Mouse (Mus musculus): ENCODE results near the gene Txk. TPM values are rescaled to one million over a fixed set of nuclear protein-coding genes. Genes with fewer than 3 reads are reported as not detected.

Gene Txk
- polyA plus RNA-seq, 1 experiment from 2014 or later: not detected

GRCm38 (mm10) chr5:72696491-72696890, 56.1 kb downstream of the Txk start:
- 67% methylated on average over 13 of the region's 13 CpGs for WGBS
- Histone ChIP-seq H3K4me2 (ENCODE audit: low read length) (no peak overlapping the region), H3K9ac (ENCODE audit: low read depth, low read length) (no peak overlapping the region), H3K9me3 (replicated peaks; ENCODE audit: control insufficient read depth, low read length, poor library complexity, severe bottlenecking) (no peaks in the 10 kb centered on the region), H3K36me3 (ENCODE audit: control insufficient read depth, insufficient read depth, low read length) (no peaks in the 10 kb centered on the region), H3K27me3 (ENCODE audit: control insufficient read depth, insufficient read depth, low read depth, low read length) (no peaks in the 10 kb centered on the region), H3K4me3 (ENCODE audit: low read depth, low read length) (no peak overlapping the region), H3K27ac (ENCODE audit: low read length) (no peak overlapping the region), H3K4me1 (ENCODE audit: control insufficient read depth, insufficient read depth, low read length) (peaks cover 10% of the 10 kb centered on the region)
- no peak for ATAC-seq

- H3K4me3 ChIP-seq (ENCODE audit: low read depth, low read length): no peak overlapping the region
- no peaks in the 10 kb centered on the region for H3K36me3 ChIP-seq (ENCODE audit: control insufficient read depth, insufficient read depth, low read length)
- H3K27me3 ChIP-seq (ENCODE audit: control insufficient read depth, insufficient read depth, low read depth, low read length): no peaks in the 10 kb centered on the region
- H3K9me3 ChIP-seq (replicated peaks; ENCODE audit: control insufficient read depth, low read length, poor library complexity, severe bottlenecking): no peaks in the 10 kb centered on the region
- H3K9ac ChIP-seq (ENCODE audit: low read depth, low read length): no peak overlapping the region
- ATAC-seq: no peak
- peaks cover 10% of the 10 kb centered on the region for H3K4me1 ChIP-seq (ENCODE audit: control insufficient read depth, insufficient read depth, low read length)
- H3K27ac ChIP-seq (ENCODE audit: low read length): no peak overlapping the region
- H3K4me2 ChIP-seq (ENCODE audit: low read length): no peak overlapping the region
- WGBS: 93% methylated on average over 2 of the region's 2 CpGs
These were observed 57.9 kb downstream of the Txk start for GRCm38 (mm10) chr5:72694684-72695083.

- no peak overlapping the region for H3K9ac ChIP-seq (ENCODE audit: low read depth, low read length)
- H3K27me3 ChIP-seq (ENCODE audit: control insufficient read depth, insufficient read depth, low read depth, low read length): no peaks in the 10 kb centered on the region
- H3K36me3 ChIP-seq (ENCODE audit: control insufficient read depth, insufficient read depth, low read length): no peaks in the 10 kb centered on the region
- H3K27ac ChIP-seq (ENCODE audit: low read length): no peak overlapping the region
- H3K4me1 ChIP-seq (ENCODE audit: control insufficient read depth, insufficient read depth, low read length): no peaks in the 10 kb centered on the region
- no peaks in the 10 kb centered on the region for H3K9me3 ChIP-seq (replicated peaks; ENCODE audit: control insufficient read depth, low read length, poor library complexity, severe bottlenecking)
- H3K4me2 ChIP-seq (ENCODE audit: low read length): no peak overlapping the region
- H3K4me3 ChIP-seq (ENCODE audit: low read depth, low read length): no peak overlapping the region
- ATAC-seq: no peak
- 87% methylated on average over 5 of the region's 5 CpGs for WGBS
These were observed 62.1 kb downstream of the Txk start for GRCm38 (mm10) chr5:72690516-72690915.

- H3K9me3 ChIP-seq (replicated peaks; ENCODE audit: control insufficient read depth, low read length, poor library complexity, severe bottlenecking): no peaks in the 10 kb centered on the region
- no peak overlapping the region for H3K4me2 ChIP-seq (ENCODE audit: low read length)
- no peak overlapping the region for H3K27ac ChIP-seq (ENCODE audit: low read length)
- no peaks in the 10 kb centered on the region for H3K4me1 ChIP-seq (ENCODE audit: control insufficient read depth, insufficient read depth, low read length)
- H3K9ac ChIP-seq (ENCODE audit: low read depth, low read length): no peak overlapping the region
- no peak for ATAC-seq
- H3K4me3 ChIP-seq (ENCODE audit: low read depth, low read length): no peak overlapping the region
- WGBS: 94% methylated on average over 7 of the region's 7 CpGs
- no peaks in the 10 kb centered on the region for H3K27me3 ChIP-seq (ENCODE audit: control insufficient read depth, insufficient read depth, low read depth, low read length)
- no peaks in the 10 kb centered on the region for H3K36me3 ChIP-seq (ENCODE audit: control insufficient read depth, insufficient read depth, low read length)
These were observed 63.0 kb downstream of the Txk start for GRCm38 (mm10) chr5:72689556-72689955.

GRCm38 (mm10) chr5:72681451-72681850, 71.1 kb downstream of the Txk start:
- WGBS: 97% methylated on average over 6 of the region's 6 CpGs
- Histone ChIP-seq H3K4me3 (ENCODE audit: low read depth, low read length) (no peak overlapping the region), H3K27me3 (ENCODE audit: control insufficient read depth, insufficient read depth, low read depth, low read length) (no peaks in the 10 kb centered on the region), H3K4me2 (ENCODE audit: low read length) (no peak overlapping the region), H3K27ac (ENCODE audit: low read length) (no peak overlapping the region), H3K9ac (ENCODE audit: low read depth, low read length) (no peak overlapping the region), H3K9me3 (replicated peaks; ENCODE audit: control insufficient read depth, low read length, poor library complexity, severe bottlenecking) (no peaks in the 10 kb centered on the region), H3K36me3 (ENCODE audit: control insufficient read depth, insufficient read depth, low read length) (no peaks in the 10 kb centered on the region), H3K4me1 (ENCODE audit: control insufficient read depth, insufficient read depth, low read length) (no peaks in the 10 kb centered on the region)
- no peak for ATAC-seq

- no peaks in the 10 kb centered on the region for H3K9me3 ChIP-seq (replicated peaks; ENCODE audit: control insufficient read depth, low read length, poor library complexity, severe bottlenecking)
- no peak overlapping the region for H3K4me3 ChIP-seq (ENCODE audit: low read depth, low read length)
- H3K27me3 ChIP-seq (ENCODE audit: control insufficient read depth, insufficient read depth, low read depth, low read length): no peaks in the 10 kb centered on the region
- no peak for ATAC-seq
- H3K4me1 ChIP-seq (ENCODE audit: control insufficient read depth, insufficient read depth, low read length): 0 out of 2 replicates have a peak, but pooled peaks cover 3% of the 10 kb centered on the region
- 70% methylated on average over 9 of the region's 9 CpGs for WGBS
- no peaks in the 10 kb centered on the region for H3K36me3 ChIP-seq (ENCODE audit: control insufficient read depth, insufficient read depth, low read length)
- H3K9ac ChIP-seq (ENCODE audit: low read depth, low read length): no peak overlapping the region
- no peak overlapping the region for H3K4me2 ChIP-seq (ENCODE audit: low read length)
- H3K27ac ChIP-seq (ENCODE audit: low read length): no peak overlapping the region
These were observed 77.5 kb downstream of the Txk start for GRCm38 (mm10) chr5:72674994-72675542.

GRCm38 (mm10) chr5:72671017-72671699, 81.4 kb downstream of the Txk start:
- Histone ChIP-seq H3K4me2 (ENCODE audit: low read length) (no peak overlapping the region), H3K9me3 (replicated peaks; ENCODE audit: control insufficient read depth, low read length, poor library complexity, severe bottlenecking) (no peaks in the 10 kb centered on the region), H3K27ac (ENCODE audit: low read length) (no peak overlapping the region), H3K4me1 (ENCODE audit: control insufficient read depth, insufficient read depth, low read length) (0 out of 2 replicates have a peak, but pooled peaks cover 3% of the 10 kb centered on the region), H3K36me3 (ENCODE audit: control insufficient read depth, insufficient read depth, low read length) (no peaks in the 10 kb centered on the region), H3K9ac (ENCODE audit: low read depth, low read length) (no peak overlapping the region), H3K4me3 (ENCODE audit: low read depth, low read length) (no peak overlapping the region), H3K27me3 (ENCODE audit: control insufficient read depth, insufficient read depth, low read depth, low read length) (no peaks in the 10 kb centered on the region)
- WGBS: 14% methylated on average over 8 of the region's 8 CpGs
- ATAC-seq: peak; percentile 73

- Histone ChIP-seq H3K4me1 (ENCODE audit: control insufficient read depth, insufficient read depth, low read length) (0 out of 2 replicates have a peak, but pooled peaks cover 3% of the 10 kb centered on the region), H3K27ac (ENCODE audit: low read length) (no peak overlapping the region), H3K4me2 (ENCODE audit: low read length) (no peak overlapping the region), H3K4me3 (ENCODE audit: low read depth, low read length) (no peak overlapping the region), H3K9ac (ENCODE audit: low read depth, low read length) (no peak overlapping the region), H3K36me3 (ENCODE audit: control insufficient read depth, insufficient read depth, low read length) (no peaks in the 10 kb centered on the region), H3K27me3 (ENCODE audit: control insufficient read depth, insufficient read depth, low read depth, low read length) (no peaks in the 10 kb centered on the region), H3K9me3 (replicated peaks; ENCODE audit: control insufficient read depth, low read length, poor library complexity, severe bottlenecking) (no peaks in the 10 kb centered on the region)
- no peak for ATAC-seq
- 86% methylated on average over 9 of the region's 9 CpGs for WGBS
These were observed 84.2 kb downstream of the Txk start for GRCm38 (mm10) chr5:72668351-72668750.

GRCm38 (mm10) chr5:72666428-72666827, 86.1 kb downstream of the Txk start:
- Histone ChIP-seq H3K27ac (ENCODE audit: low read length) (no peak overlapping the region), H3K27me3 (ENCODE audit: control insufficient read depth, insufficient read depth, low read depth, low read length) (no peaks in the 10 kb centered on the region), H3K4me2 (ENCODE audit: low read length) (no peak overlapping the region), H3K9me3 (replicated peaks; ENCODE audit: control insufficient read depth, low read length, poor library complexity, severe bottlenecking) (no peaks in the 10 kb centered on the region), H3K36me3 (ENCODE audit: control insufficient read depth, insufficient read depth, low read length) (no peaks in the 10 kb centered on the region), H3K9ac (ENCODE audit: low read depth, low read length) (no peak overlapping the region), H3K4me1 (ENCODE audit: control insufficient read depth, insufficient read depth, low read length) (0 out of 2 replicates have a peak, but pooled peaks cover 3% of the 10 kb centered on the region), H3K4me3 (ENCODE audit: low read depth, low read length) (no peak overlapping the region)
- 57% methylated on average over 7 of the region's 7 CpGs for WGBS
- ATAC-seq: peak; percentile 62

All from midbrain, embryonic 16.5 days (tissue).